ENCODE assay signal across 24 mouse cellular contexts in the genomic region with DNA sequence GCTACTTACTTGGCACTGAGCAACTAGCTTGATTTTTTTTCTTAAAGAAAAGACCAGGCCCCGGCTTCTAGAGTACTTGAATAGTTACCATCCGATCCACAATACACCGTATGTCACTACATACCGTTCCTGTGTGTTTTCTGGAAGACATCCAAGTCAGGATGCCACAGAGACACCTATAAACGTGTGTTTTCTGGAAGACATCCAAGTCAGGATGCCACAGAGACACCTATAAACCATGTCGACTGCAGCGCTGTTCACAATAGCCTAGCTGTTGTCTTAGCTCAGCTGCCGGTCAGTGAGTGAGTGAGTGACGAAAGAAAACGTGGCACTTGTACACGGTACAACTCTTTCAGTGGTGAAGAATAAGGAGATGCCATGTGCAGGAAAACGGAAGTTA. TPM values are rescaled to one million over a fixed set of nuclear protein-coding genes. Genes with fewer than 3 reads are reported as not detected.
DNase-seq lines count a peak whose midpoint lies in the region; ATAC-seq and TF ChIP-seq lines count a peak whose summit lies in the region.
"Had no signal": no experiment of that assay in that cellular context is flagged by ENCODE, and none has a peak within 500 bp of the region (broad histone marks: within the 10 kb centered on the region; RNA-seq: fewer than 3 reads in every experiment).

No protein-coding gene starts in this region.

- ATAC-seq in neural tube, embryonic 14.5 days (ENCODE audit: low read depth), result peak; percentile 28; the same call in 1 of the 2 replicates
- ATAC-seq: CD4-positive, CD25-positive, alpha-beta regulatory T cell, adult 4 months; forebrain, embryonic 13.5 days; forebrain, embryonic 16.5 days had no signal

- no peaks in the 10 kb centered on the region for H3K4me1 ChIP-seq in neural tube, embryonic 14.5 days (ENCODE audit: control insufficient read depth, insufficient read depth, low read length)
- H3K4me1 ChIP-seq in kidney, adult 2 months (ENCODE audit: control insufficient read depth, insufficient read depth, low read length), result no peaks in the 10 kb centered on the region
- H3K4me1 ChIP-seq: embryonic facial prominence, embryonic 12.5 days; forebrain, embryonic 10.5 days; forebrain, embryonic 13.5 days; hindbrain, embryonic 10.5 days had no signal

- no peaks in the 10 kb centered on the region for H3K27me3 ChIP-seq in neural tube, embryonic 14.5 days (ENCODE audit: control insufficient read depth, insufficient read depth, low read length)
- no peaks in the 10 kb centered on the region for H3K27me3 ChIP-seq in kidney, adult 2 months (replicated peaks; ENCODE audit: control insufficient read depth, insufficient read depth, low read length)
- H3K27me3 ChIP-seq: embryonic facial prominence, embryonic 12.5 days had no signal

- H3K36me3 ChIP-seq in neural tube, embryonic 14.5 days (ENCODE audit: control insufficient read depth, insufficient read depth, low read length), result no peaks in the 10 kb centered on the region
- no peaks in the 10 kb centered on the region for H3K36me3 ChIP-seq in kidney, adult 2 months (ENCODE audit: control insufficient read depth, insufficient read depth, low read length)
- H3K36me3 ChIP-seq: embryonic facial prominence, embryonic 12.5 days; forebrain, embryonic 10.5 days; hindbrain, embryonic 10.5 days had no signal

- intact Hi-C loops in heart, postnatal 36 days (cut with DNase I), result loop anchor here (5.0 kb wide), 1 partner anchor 36 kb away; no protein-coding TSS in a partner anchor

- TF ChIP-seq CTCF in kidney, adult 2 months (conservative IDR thresholded peaks at IDR 0.05; ENCODE audit: insufficient read depth, insufficient read length, low read depth, low read length), result no peak

- no peak overlapping the region for H3K9ac ChIP-seq in neural tube, embryonic 14.5 days (replicated peaks; ENCODE audit: low read depth, low read length)
- H3K9ac ChIP-seq: embryonic facial prominence, embryonic 12.5 days; forebrain, embryonic 13.5 days; hindbrain, embryonic 14.5 days had no signal

- H3K9me3 ChIP-seq in neural tube, embryonic 14.5 days (ENCODE audit: control insufficient read depth, low read length), result no peaks in the 10 kb centered on the region
- H3K9me3 ChIP-seq: embryonic facial prominence, embryonic 12.5 days; forebrain, embryonic 10.5 days; forebrain, embryonic 13.5 days; hindbrain, embryonic 10.5 days had no signal

- H3K4me2 ChIP-seq in neural tube, embryonic 14.5 days (ENCODE audit: low read depth, low read length), result no peak overlapping the region
- H3K4me2 ChIP-seq: embryonic facial prominence, embryonic 12.5 days; forebrain, embryonic 13.5 days; heart, embryonic 11.5 days; hindbrain, embryonic 14.5 days had no signal

- 49% methylated on average over 12 of the region's 12 CpGs for WGBS in neural tube, embryonic 14.5 days
- WGBS in large intestine, adult 2 months, result 16% methylated on average over 12 of the region's 12 CpGs
- 42% methylated on average over 12 of the region's 12 CpGs for WGBS in kidney, adult 2 months

- H3K4me3 ChIP-seq in neural tube, embryonic 14.5 days (ENCODE audit: low read depth, low read length), result no peak overlapping the region
- H3K4me3 ChIP-seq in kidney, adult 2 months (ENCODE audit: insufficient read depth, low read depth, low read length), result no peak overlapping the region
- H3K4me3 ChIP-seq: embryonic facial prominence, embryonic 12.5 days; forebrain, embryonic 10.5 days; forebrain, embryonic 13.5 days; hindbrain, embryonic 10.5 days had no signal

- DNase-seq in heart, adult 11 months, result peak; percentile 79
- DNase-seq in heart, postnatal 36 days, result no peak
- no peak for DNase-seq in neural tube, embryonic 10.5 days (ENCODE audit: extremely low spot score, low spot score)
- peak; percentile 27 for DNase-seq in large intestine, adult 2 months (ENCODE audit: low read depth, low spot score)
- DNase-seq in kidney, adult 2 months, result no peak
- no peak for DNase-seq in kidney, adult 18-20 months
- DNase-seq: adrenal gland, adult 2 months; adrenal gland, postnatal 14 days; cerebellum, adult 18-20 months; cerebellum, adult 9-10 months; cerebellum, postnatal 14 days; gastrocnemius, postnatal 10 days; gastrocnemius, postnatal 36 days had no signal

- no peak for TF ChIP-seq POLR2A in kidney, adult 2 months (IDR thresholded peaks at IDR 0.05; ENCODE audit: low read depth, low read length)

- no peak overlapping the region for H3K27ac ChIP-seq in neural tube, embryonic 14.5 days (ENCODE audit: low read depth, low read length)
- no peak overlapping the region for H3K27ac ChIP-seq in kidney, adult 2 months (ENCODE audit: insufficient read depth, low read depth, low read length)
- H3K27ac ChIP-seq: embryonic facial prominence, embryonic 12.5 days; forebrain, embryonic 10.5 days; forebrain, embryonic 13.5 days; hindbrain, embryonic 10.5 days; hindbrain, embryonic 14.5 days had no signal

RNA-seq across cellular contexts. Expression of a gene that starts 13.8 kb away (rescaled TPM):
- 10 to 100 TPM; 25.0 to 33.2 TPM for total RNA-seq in heart, postnatal 36 days (2021)
- 7.2 and 9.3 TPM in 2 replicates for polyA plus RNA-seq in neural tube, embryonic 14.5 days (2014; fragmentation: Nextera tagmentation; extraction: Ambion mirVana)
- polyA plus RNA-seq in large intestine, adult 2 months (2012; rRNA removed), result 6.9 and 9.3 TPM in 2 replicates
- polyA plus RNA-seq in kidney, adult 2 months (2012; rRNA removed), result 8.0 and 8.4 TPM in 2 replicates
- total RNA-seq: MEL had no signal
- polyA plus RNA-seq: C2C12 had no signal

RNA-seq across cellular contexts. Expression of a gene that starts 13.9 kb away (rescaled TPM):
- total RNA-seq in heart, postnatal 36 days (2021), result 1 to 10 TPM; 7.4 to 8.0 TPM
- 15.3 and 16.1 TPM in 2 replicates for polyA plus RNA-seq in neural tube, embryonic 14.5 days (2014; fragmentation: Nextera tagmentation; extraction: Ambion mirVana)
- 3.8 and 6.5 TPM in 2 replicates for polyA plus RNA-seq in large intestine, adult 2 months (2012; rRNA removed)
- 8.6 and 8.9 TPM in 2 replicates for polyA plus RNA-seq in kidney, adult 2 months (2012; rRNA removed)

RNA-seq across cellular contexts. Expression of a gene that starts 37.7 kb away (rescaled TPM):
- total RNA-seq in heart, postnatal 36 days (2021), result 1 to 10 TPM; 6.7 to 7.6 TPM
- polyA plus RNA-seq in neural tube, embryonic 14.5 days (2014; fragmentation: Nextera tagmentation; extraction: Ambion mirVana), result 42.3 and 52.4 TPM in 2 replicates
- polyA plus RNA-seq in large intestine, adult 2 months (2012; rRNA removed), result 64.3 and 144 TPM in 2 replicates
- 3.5 and 4.1 TPM in 2 replicates for polyA plus RNA-seq in kidney, adult 2 months (2012; rRNA removed)

Comparison
In these comparisons a context has a peak if more than half of its experiments do, and no peak if none do; other contexts are left out.
1. DNase-seq: peak in heart, adult 11 months (single experiment) and large intestine, adult 2 months (single experiment); none in heart, postnatal 36 days (0 of 2), neural tube, embryonic 10.5 days (single experiment), kidney, adult 2 months (single experiment) and kidney, adult 18-20 months (single experiment).